Mouse (Mus musculus) central nervous system, embryonic 11.5 days (tissue): ENCODE data around the gene Cpne1. TPM values are rescaled to one million over a fixed set of nuclear protein-coding genes. Genes with fewer than 3 reads are reported as not detected.

Source experiments
- polyA plus RNA-seq: library from polyadenylated mRNA; depleted of rRNA; stranded (reverse); fragments of >200 nt; gene quantifications from 2 replicates; pipeline ENCODE4 v1.2.3, GENCODE M21; 2012; rRNA removed

Gene Cpne1
- polyA plus RNA-seq = 75.0 and 96.1 TPM in 2 replicates

GRCm38 (mm10) chr2:156111358-156112079 lies at the start of gene Cpne1, which contains the start of gene Rbm12:
Gene Cpne1, minus strand, starts transcription at chr2:156111965.
Gene Rbm12, minus strand, starts transcription at chr2:156111978.

GRCm38 (mm10) chr2:156143953-156144724 lies 32.4 kb upstream of the Cpne1 start, which contains the start of the genes Romo1 and Nfs1:
Gene Romo1, plus strand, starts transcription at chr2:156144039.
Gene Nfs1, minus strand, starts transcription at chr2:156144186.

DNA sequence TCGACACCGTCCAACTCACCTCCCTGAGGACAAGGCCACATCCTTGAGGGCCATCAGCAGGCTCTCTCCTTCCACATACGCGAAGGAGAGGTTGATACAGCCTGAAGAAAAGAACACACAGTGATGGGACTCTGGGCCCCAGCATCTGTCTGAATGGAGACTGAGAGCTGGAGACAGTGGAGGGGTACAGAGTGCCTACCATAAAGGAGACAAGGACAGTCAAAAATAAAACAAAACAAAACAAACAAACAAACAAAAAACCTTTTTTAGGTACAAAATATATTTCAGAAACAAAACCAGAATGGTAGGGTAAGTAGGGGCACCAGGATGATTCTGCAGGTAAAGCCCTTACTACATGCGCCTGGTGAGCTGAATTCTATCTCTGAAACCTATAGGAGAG lies 15.2 kb upstream of the Cpne1 start, which contains the start of gene Gm28036:
Gene Gm28036, minus strand, starts transcription at position 101 of the 400 bp plus-strand sequence.

GRCm38 (mm10) chr2:156065099-156066041 lies 46.4 kb downstream of the Cpne1 start, which contains the start of gene Spag4:
Gene Spag4, plus strand, starts transcription at chr2:156065175.

GRCm38 (mm10) chr2:156052816-156053215 lies 58.9 kb downstream of the Cpne1 start, which contains the start of gene Fer1l4:
Gene Fer1l4, minus strand, starts transcription at chr2:156052947.

Other genes starting within 250 kb of the Cpne1 start
- gene Uqcc1, start 181.7 kb downstream of the Cpne1 start, polyA plus RNA-seq = 51.2 and 79.7 TPM in 2 replicates
- gene Gm15557, start 171.2 kb downstream of the Cpne1 start, polyA plus RNA-seq = not detected in 2 replicates
- gene Gdf5, start 166.6 kb downstream of the Cpne1 start, polyA plus RNA-seq = 0.66 and 2.9 TPM in 2 replicates
- 30.5 and 45.1 TPM in 2 replicates for gene Cep250, start 155.5 kb downstream of the Cpne1 start, polyA plus RNA-seq
- gene 6430550D23Rik, start 104.0 kb downstream of the Cpne1 start, polyA plus RNA-seq = 2.1 and 2.9 TPM in 2 replicates
- gene Ergic3, start 103.9 kb downstream of the Cpne1 start, polyA plus RNA-seq = 201 and 262 TPM in 2 replicates
- 0.04 and 0.14 TPM in 2 replicates for gene Fer1l4, start 59.0 kb downstream of the Cpne1 start, polyA plus RNA-seq
- 7.6 and 10.3 TPM in 2 replicates for gene Spag4, start 46.8 kb downstream of the Cpne1 start, polyA plus RNA-seq
- 25.4 and 33.3 TPM in 2 replicates for gene Rbm12, start within 50 bp of the Cpne1 start, polyA plus RNA-seq
- 4.9 and 10.8 TPM in 2 replicates for gene Gm28036, start 15.1 kb upstream of the Cpne1 start, polyA plus RNA-seq
- gene Romo1, start 32.1 kb upstream of the Cpne1 start, polyA plus RNA-seq = 301 and 635 TPM in 2 replicates
- gene Nfs1, start 32.2 kb upstream of the Cpne1 start, polyA plus RNA-seq = 30.6 and 34.0 TPM in 2 replicates
- gene Rbm39, start 68.3 kb upstream of the Cpne1 start, polyA plus RNA-seq = 307 and 357 TPM in 2 replicates
- gene Phf20, start 84.5 kb upstream of the Cpne1 start, polyA plus RNA-seq = 25.3 and 33.0 TPM in 2 replicates
- 2.8 and 3.6 TPM in 2 replicates for gene Cnbd2, start 200.3 kb upstream of the Cpne1 start, polyA plus RNA-seq
- gene Scand1, start 200.7 kb upstream of the Cpne1 start, polyA plus RNA-seq = 65.6 and 166 TPM in 2 replicates